Mouse (Mus musculus) stomach, postnatal 0 days (tissue): ENCODE measurements around the gene Dlgap1.

Experiments used
- CTCF ChIP-seq: IDR thresholded peaks from 2 replicates; pipeline ENCODE4 v1.5.1; 2016; ENCODE audit warnings: antibody characterized with exemption, low read depth, mild to moderate bottlenecking, moderate library complexity
- EP300 ChIP-seq: optimal IDR thresholded peaks from 2 replicates; pipeline ENCODE3; 2016; ENCODE audit warnings: antibody characterized with exemption

DNA sequence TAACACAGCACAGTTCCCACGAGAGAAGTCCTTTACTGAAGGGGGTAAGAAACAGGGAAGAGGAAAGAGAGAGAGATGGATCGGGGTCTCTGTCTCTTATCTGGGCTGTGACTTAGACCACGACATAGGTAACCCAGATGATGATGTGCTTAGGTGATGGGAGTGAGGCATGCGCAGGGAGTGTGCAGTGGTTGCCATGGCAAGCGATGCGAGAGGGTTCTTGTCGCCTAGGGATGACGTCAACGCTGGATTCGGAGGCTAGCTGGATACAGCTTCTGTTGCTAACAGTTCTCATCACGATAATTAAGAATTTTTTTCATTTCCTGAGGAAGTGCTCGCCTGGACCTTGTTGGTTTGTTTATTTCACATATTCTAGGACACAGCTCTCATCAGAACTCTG lies 857.4 kb downstream of the Dlgap1 start:
- TF ChIP-seq CTCF (no peak), EP300 (no peak)
